Mouse (Mus musculus) WW6 (cell line): ENCODE measurements around the gene Kntc1.

Experiments used
- DNase-seq: peaks from one replicate; pipeline ENCODE4 v3.0.0-alpha.2; 2013; ENCODE audit warnings: low read depth, low spot score

Kntc1 gene

DNA sequence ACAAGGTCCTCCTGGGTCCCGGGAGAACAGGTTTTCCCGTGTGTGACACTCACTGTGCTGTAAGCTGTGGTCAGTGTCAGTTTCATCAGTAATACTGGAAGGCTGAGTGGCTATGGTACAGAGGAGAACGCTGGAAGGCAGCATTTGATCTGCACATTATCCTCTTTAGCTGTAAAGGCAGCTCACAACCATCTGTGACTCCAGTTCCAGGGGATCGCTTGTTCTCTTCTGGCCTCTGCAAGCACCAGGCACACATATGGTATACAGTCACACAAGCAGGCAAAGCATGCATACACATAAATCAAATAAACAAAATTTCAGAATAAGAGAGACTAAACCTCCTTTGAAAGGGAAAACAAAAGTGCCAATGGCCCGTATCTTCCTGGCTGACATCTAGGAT, 59.0 kb downstream of the Kntc1 start:
- DNase-seq: no peak

DNA sequence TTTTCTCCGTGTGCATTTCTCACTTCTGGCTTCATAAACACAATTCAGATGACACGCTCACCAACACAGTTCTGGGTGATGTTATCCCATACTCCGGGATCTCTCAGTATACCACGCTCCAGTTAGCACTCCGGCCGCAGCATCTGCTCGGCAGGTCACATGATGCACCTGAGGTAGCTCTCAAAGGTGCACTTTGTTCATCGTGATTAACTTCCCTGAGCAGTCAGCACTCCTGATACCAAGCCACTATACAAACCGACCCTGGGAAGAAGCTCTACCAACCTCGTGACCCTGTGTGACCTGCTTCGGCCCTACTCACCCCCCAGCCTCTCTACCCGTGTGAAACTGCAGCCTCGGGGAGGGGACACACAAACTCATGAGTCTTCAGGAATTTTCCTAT, 59.6 kb downstream of the Kntc1 start:
- DNase-seq: no peak

- DNase-seq: no peak
These were observed 67.4 kb downstream of the Kntc1 start for GRCm38 (mm10) chr5:123816891-123817290.

DNA sequence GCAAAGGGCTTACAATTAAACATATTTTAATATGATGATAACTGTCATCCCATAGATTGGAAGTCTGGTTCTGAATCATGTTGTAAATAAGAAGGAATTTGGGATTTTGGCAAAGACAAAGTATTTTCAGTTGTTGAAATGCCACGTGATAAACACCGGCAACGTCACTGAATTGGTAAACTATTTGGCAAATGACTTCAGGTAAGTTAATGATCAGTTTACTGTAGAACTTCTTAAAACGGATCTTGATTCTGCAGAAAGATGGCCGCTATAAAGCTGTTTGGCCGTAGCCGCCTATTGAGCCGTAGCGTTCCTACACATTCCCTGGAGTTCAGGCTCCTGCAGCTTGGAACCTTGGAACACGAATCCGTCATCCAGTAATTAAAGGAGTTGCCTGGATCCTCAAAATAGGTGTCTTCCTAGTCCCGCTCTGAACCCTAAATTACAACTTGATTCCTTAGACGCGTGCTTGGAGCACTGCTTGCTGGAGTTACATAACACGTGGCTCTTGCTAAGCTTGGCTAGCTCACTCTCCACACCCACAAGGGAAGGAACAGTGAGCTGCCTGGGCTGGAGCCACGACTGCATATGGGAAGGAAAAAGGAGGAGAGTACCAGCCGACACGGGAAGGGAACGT, 69.5 kb downstream of the Kntc1 start:
- no peak for DNase-seq

DNA sequence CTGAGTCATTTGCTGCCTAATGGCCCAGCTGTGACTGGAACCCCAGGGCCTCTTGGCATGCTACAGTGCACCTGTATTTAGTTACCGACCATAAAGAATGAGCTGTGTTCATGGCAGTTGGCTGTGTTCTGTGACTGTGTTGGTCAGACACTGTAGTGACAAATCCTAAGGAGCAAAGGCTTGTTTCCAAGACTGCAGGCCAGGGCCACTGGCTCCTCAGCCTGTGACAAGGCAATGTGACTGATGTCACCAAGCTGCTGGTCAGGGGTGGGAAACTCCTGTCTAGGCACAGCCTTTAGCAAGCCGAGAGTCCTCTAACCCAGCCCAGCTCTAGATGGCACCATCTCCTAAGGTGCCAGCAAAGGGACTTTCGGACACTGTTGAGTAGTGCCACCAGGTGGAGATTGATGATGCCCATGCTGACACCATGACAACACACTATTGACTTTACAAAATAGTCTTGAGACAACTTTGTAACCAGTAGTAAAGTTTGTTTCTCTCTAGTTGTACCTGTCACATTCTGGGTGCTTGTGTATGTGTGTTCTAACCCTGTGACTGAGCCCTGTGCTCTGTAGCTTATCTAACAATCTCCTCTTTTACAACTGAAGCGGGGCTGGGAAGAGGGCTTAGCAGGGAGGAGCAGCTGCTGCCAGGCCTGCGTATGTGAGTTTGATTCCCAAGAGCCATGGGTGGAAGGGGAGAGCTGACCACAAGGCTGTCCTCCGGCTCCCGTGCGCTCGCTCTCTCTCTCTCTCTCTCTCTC, 71.2 kb downstream of the Kntc1 start:
- no peak for DNase-seq

DNA sequence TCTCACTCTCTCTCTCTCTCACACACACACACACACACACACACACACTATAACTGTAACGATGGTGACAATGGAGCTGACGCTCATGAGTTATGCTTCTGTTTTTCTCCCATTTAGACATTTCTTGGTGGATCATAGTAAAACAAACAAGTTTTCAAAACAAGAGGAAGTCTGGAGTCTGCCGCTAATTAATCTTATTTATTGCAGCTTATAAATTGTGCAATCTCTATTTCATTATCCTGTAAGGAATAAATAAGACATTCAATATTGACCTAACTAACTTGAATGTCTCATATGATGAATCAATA, 71.7 kb downstream of the Kntc1 start:
- no peak for DNase-seq

GRCm38 (mm10) chr5:123822706-123823105, 73.2 kb downstream of the Kntc1 start:
- no peak for DNase-seq

- no peak for DNase-seq
These were observed 78.2 kb downstream of the Kntc1 start for GRCm38 (mm10) chr5:123827659-123828091.

DNA sequence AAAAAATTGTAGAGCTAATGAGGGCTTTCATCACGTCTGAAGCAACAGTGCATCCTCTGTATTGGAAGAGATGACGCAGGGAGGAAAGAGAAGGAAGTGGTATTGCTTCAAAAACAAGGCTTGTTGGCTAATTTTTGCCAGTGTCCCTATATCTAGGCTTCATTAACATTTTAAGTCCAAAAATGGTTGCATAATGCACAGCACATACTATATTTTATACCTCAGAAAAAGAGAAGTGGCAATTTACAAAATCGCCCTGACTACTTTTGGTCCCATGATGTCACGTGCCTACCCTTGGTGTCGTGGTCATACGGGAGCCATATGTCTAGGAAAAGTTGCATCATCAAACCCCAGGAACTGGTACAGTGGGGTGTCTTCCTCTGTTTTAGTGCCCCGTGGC, 82.8 kb downstream of the Kntc1 start:
- DNase-seq: no peak

- DNase-seq: no peak
These were observed 85.3 kb downstream of the Kntc1 start for GRCm38 (mm10) chr5:123834836-123835235.

- no peak for DNase-seq
These were observed 87.9 kb downstream of the Kntc1 start for GRCm38 (mm10) chr5:123837371-123837770.

- no peak for DNase-seq
These were observed 92.9 kb downstream of the Kntc1 start for GRCm38 (mm10) chr5:123842221-123842934.

DNA sequence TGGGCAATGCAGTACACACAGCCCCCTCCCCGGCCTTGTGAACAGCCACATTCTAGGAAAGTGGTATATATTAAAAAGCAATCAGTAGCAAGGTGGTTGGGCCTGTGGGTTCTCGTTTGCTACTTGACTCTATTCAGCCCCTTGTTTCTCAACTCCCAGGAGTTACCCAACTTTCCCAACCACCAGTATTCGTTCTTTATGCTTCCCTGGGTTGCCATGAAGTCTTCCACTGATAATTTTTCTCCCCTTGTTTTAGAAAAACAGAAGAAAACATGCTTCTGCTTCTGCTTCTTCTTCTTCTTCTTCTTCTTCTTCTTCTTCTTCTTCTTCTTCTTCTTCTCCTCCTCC, 93.4 kb downstream of the Kntc1 start:
- no peak for DNase-seq

- no peak for DNase-seq
These were observed 94.3 kb downstream of the Kntc1 start for GRCm38 (mm10) chr5:123843816-123844215.

DNA sequence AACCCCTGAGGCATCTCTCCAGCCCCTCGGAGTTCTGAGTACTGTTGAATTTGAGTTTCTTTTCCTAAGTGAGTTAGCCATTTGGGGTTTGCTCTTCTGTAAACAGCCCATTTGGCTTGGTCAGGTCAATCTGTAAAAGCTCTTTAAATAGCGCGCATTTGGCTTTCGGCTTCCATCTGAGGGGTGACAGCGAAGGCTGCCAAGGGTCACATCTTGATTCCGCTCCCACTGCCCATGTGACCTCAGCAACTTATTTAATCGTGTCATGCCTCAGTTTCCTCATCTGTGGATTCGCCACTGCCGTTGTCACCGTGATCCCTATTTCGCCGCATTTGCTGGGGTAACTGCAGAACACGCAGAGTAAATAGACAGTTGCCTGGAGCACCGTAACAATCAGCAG, 94.8 kb downstream of the Kntc1 start:
- no peak for DNase-seq

DNA sequence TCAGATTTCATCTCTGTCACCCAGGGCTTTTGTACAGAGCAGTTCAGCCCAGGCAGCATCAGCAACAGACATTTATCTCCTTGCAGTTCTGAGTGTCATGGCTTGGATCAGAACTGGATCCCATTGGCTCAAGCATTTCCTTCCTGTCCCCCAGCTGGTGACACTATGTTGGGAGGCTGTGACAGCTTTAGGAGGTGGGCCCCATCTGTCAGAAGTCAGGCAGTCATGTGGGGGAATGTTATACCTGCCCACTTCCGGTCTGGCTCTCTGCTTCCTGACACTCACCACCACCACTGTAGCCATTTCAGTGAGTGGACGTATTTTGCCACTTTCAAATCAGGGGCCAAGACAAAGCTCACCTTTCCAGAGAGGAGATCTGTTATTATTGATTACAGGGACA, 101.9 kb downstream of the Kntc1 start:
- DNase-seq: no peak

- DNase-seq: no peak
These were observed 104.5 kb downstream of the Kntc1 start for GRCm38 (mm10) chr5:123853877-123854504.

DNA sequence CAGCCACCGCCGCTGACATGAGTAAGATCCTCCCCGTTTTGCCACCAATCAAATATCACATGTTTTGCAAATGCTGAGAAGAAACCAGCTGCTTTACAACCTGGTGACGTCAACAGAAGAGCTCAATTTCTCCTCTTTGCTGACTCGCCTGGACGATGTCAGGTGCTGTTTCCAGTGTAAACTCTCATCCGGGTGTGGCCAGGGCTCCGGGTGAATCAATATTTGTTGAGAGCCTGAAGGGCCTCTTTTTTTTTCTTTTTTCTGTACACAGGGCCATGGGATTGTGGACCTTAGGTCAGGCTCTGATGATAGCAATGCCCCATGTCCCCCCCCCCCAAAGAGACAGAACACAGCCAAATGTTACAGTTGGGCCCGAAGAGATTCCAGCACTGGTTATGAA, 105.0 kb downstream of the Kntc1 start:
- DNase-seq: no peak

- no peak for DNase-seq
These were observed 109.3 kb downstream of the Kntc1 start for GRCm38 (mm10) chr5:123858798-123859197.

DNA sequence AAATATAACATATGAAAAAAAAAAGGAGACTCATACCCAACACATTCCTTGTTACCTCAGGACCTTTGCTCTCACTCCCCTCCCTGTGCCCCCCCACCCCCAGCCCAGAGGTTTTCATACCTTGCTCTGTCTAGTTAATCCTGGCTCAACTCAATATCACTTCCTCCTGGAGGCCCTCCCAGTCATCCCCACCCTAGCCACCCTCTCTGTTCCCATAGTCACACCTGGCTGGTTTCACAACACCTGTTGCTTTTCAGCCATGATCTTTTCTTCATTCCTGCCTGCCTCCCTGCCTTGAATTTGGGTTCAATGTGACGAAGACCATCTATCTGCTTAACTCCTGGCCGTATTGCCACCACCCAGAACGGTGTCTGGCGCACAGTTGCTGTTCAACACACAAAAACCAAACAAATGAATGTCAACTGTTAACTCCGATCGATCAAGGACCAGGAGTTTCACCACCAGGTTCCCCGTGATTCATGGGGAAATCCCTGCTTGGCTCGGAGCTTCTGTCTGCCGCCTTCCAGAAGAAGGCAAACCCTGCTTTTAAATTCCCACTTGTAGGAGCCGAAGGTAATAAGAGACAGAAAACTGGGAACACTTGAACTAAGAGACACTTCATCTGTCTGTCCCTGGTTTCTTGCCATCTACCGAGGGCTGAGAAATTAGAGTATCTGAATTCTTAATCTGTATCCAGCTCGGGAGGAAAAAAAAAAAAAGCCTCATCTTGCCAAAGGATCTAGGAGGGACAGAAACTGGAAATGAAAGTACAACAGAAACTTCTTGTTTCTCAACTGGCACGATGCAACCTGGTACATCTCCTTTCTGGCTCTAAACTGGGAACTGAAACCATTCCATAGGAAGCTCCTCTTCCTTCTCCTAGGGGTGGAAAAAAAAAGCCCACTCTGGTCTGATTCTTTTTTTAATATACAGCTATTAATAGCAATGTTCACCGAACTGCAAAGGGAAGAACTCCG, 113.1 kb downstream of the Kntc1 start:
- DNase-seq: no peak

DNA sequence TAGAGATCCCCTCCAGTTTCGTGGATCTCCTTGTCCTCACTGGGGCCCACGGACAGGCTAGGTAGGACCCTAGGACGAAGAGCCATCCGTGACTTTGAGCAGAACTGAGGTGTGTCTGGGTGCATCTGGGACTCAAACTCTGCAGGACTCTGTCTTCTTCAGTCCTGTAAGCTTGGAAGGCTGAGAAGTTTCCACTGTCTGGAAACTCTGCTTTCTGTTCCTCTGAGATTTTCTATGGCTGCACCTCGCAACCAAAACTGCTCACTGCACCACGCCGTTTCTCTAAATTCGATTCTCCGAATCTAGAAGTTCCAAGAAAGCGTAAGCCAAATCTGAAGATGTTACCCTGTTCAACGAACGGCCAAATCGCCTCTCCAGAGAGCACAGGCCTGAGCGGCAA, 114.4 kb downstream of the Kntc1 start:
- DNase-seq: no peak
